Mouse (Mus musculus) heart, adult 2 months (tissue): ENCODE measurements around the gene Utp11.

Experiments
- CTCF ChIP-seq: fragments of 200-600 bp; IDR thresholded peaks from 2 replicates; pipeline ENCODE4 v1.8.1; 2022; ENCODE audit warnings: antibody characterized with exemption, mild to moderate bottlenecking, moderate library complexity
- EP300 ChIP-seq: fragments of 200-500 bp; IDR thresholded peaks from 2 replicates; pipeline ENCODE4 v1.6.1; 2011; ENCODE audit warnings: low read depth, low read length, control low read depth; ENCODE audit not compliant: insufficient read depth

DNA sequence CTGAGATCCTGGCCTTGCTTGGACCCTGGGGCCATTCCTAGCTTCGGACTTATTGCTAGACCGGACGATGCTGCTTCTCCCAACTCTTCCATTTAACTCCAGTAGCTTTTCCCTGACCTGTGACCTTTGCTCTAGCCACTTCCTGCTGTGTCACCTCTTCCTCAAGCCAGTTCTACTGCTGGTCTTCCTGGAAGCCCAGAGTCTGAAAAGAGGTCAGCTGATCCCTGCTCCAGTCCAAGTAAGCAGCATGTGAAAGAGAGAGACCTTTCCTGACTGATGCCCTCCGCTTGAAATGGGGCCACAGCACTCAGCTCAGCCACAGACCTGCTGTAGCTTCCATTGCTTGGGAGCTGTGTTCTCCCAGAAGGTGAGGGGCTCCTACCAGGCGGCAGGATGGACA is 44.1 kb upstream of the Utp11 start:
- TF ChIP-seq EP300 (no peak), CTCF (no peak)
